Mouse (Mus musculus): ENCODE data around the gene Sfxn5.

The Sfxn5 gene

GRCm38 (mm10) chr6:85364439-85364838, 31.2 kb upstream of the Sfxn5 start:
- CTCF ChIA-PET = interaction anchor here (0.5 kb wide), 1 partner anchor 9 kb away, joined by 3 read pairs; no protein-coding TSS in a partner anchor

GRCm38 (mm10) chr6:85363906-85364260, 30.7 kb upstream of the Sfxn5 start:
- CTCF ChIA-PET = no interaction called here

- CTCF ChIA-PET = no interaction called here
Measured at GRCm38 (mm10) chr6:85363231-85363905, 30.1 kb upstream of the Sfxn5 start.

GRCm38 (mm10) chr6:85362610-85363009, 29.4 kb upstream of the Sfxn5 start:
- CTCF ChIA-PET = no interaction called here

GRCm38 (mm10) chr6:85360311-85360710, 27.1 kb upstream of the Sfxn5 start:
- CTCF ChIA-PET = no interaction called here

GRCm38 (mm10) chr6:85358877-85359276, 25.7 kb upstream of the Sfxn5 start:
- CTCF ChIA-PET = no interaction called here

- CTCF ChIA-PET = no interaction called here
Measured at GRCm38 (mm10) chr6:85356682-85357465, 23.7 kb upstream of the Sfxn5 start.

GRCm38 (mm10) chr6:85355753-85356152, 22.5 kb upstream of the Sfxn5 start:
- CTCF ChIA-PET = interaction anchor here (0.7 kb wide), 3 partner anchors 9 to 1633 kb away, joined by 3 to 19 read pairs (median 13); no protein-coding TSS in a partner anchor

GRCm38 (mm10) chr6:85354709-85355108, 21.5 kb upstream of the Sfxn5 start:
- CTCF ChIA-PET = no interaction called here

GRCm38 (mm10) chr6:85353706-85354105, 20.5 kb upstream of the Sfxn5 start:
- CTCF ChIA-PET = no interaction called here

GRCm38 (mm10) chr6:85350157-85350556, 16.9 kb upstream of the Sfxn5 start:
- CTCF ChIA-PET = no interaction called here

- CTCF ChIA-PET = no interaction called here
Measured at GRCm38 (mm10) chr6:85349246-85349645, 16.0 kb upstream of the Sfxn5 start.

- CTCF ChIA-PET = interaction anchor here (0.5 kb wide), 1 partner anchor 43 kb away, joined by 5 read pairs; no protein-coding TSS in a partner anchor
Measured at GRCm38 (mm10) chr6:85348133-85348532, 14.9 kb upstream of the Sfxn5 start.

- CTCF ChIA-PET = interaction anchor here (0.8 to 1.0 kb wide), 3 partner anchors 12 to 56 kb away, joined by 3 to 4 read pairs (median 3); no protein-coding TSS in a partner anchor
Measured at GRCm38 (mm10) chr6:85346028-85346634, 12.9 kb upstream of the Sfxn5 start.

- CTCF ChIA-PET = interaction anchor here (0.6 to 0.7 kb wide), 2 partner anchors 36 to 1583 kb away, joined by 3 read pairs; partner anchors contain the start of gene Ankrd53
Measured at GRCm38 (mm10) chr6:85344929-85345328, 11.7 kb upstream of the Sfxn5 start.

- CTCF ChIA-PET = interaction anchor here (0.5 kb wide), 1 partner anchor 1315 kb away, joined by 6 read pairs; no protein-coding TSS in a partner anchor
Measured at GRCm38 (mm10) chr6:85343027-85343426, 9.8 kb upstream of the Sfxn5 start.

- CTCF ChIA-PET = no interaction called here
Measured at GRCm38 (mm10) chr6:85341814-85342501, 8.7 kb upstream of the Sfxn5 start.

- CTCF ChIA-PET = no interaction called here
Measured at GRCm38 (mm10) chr6:85340184-85340583, 7.0 kb upstream of the Sfxn5 start.

GRCm38 (mm10) chr6:85339273-85339901, 6.2 kb upstream of the Sfxn5 start:
- CTCF ChIA-PET = no interaction called here

GRCm38 (mm10) chr6:85336944-85337343, 3.7 kb upstream of the Sfxn5 start:
- CTCF ChIA-PET = interaction anchor here (0.6 kb wide), 1 partner anchor 54 kb away, joined by 3 read pairs; no protein-coding TSS in a partner anchor

GRCm38 (mm10) chr6:85335352-85335751, 2.1 kb upstream of the Sfxn5 start:
- CTCF ChIA-PET = interaction anchor here (0.7 to 1.2 kb wide), 2 partner anchors 11 to 1703 kb away, joined by 3 read pairs; no protein-coding TSS in a partner anchor

All from spleen, embryonic (tissue).